Mouse (Mus musculus) embryonic facial prominence, embryonic 13.5 days (tissue): Measurements from ENCODE around the gene Pabpn1l. TPM values are rescaled to one million over a fixed set of nuclear protein-coding genes. Genes with fewer than 3 reads are reported as not detected.

Experiments
- ATAC-seq: fragments of 200-750 bp; cut with Nextera tagmentation; 2 replicates; pipeline ENCODE4 v1.8.0; 2017; ENCODE audit warnings: low read depth; ENCODE audit not compliant: insufficient number of reproducible peaks, insufficient read depth, low FRiP score, low TSS enrichment
- H3K27ac ChIP-seq: fragments of 300-500 bp; sonication (generic); 2 replicates; pipeline ENCODE4 v1.5.1; 2015; ENCODE audit warnings: moderate library complexity, mild to moderate bottlenecking, inconsistent platforms
- H3K27me3 ChIP-seq: fragments of 300-500 bp; sonication (generic); 2 replicates; pipeline ENCODE4 v1.6.1; 2015; ENCODE audit warnings: mild to moderate bottlenecking, inconsistent platforms
- H3K36me3 ChIP-seq: fragments of 300-500 bp; sonication (generic); 2 replicates; pipeline ENCODE4 v1.6.1; 2015; ENCODE audit warnings: mild to moderate bottlenecking, inconsistent platforms
- H3K4me1 ChIP-seq: fragments of 300-500 bp; sonication (generic); 2 replicates; pipeline ENCODE4 v1.6.1; 2015; ENCODE audit warnings: inconsistent platforms
- H3K4me2 ChIP-seq: fragments of 300-500 bp; sonication (generic); 2 replicates; pipeline ENCODE4 v1.6.1; 2015; ENCODE audit warnings: moderate library complexity, mild to moderate bottlenecking, inconsistent platforms
- H3K4me3 ChIP-seq: fragments of 300-500 bp; sonication (generic); 2 replicates; pipeline ENCODE4 v1.5.1; 2015; ENCODE audit warnings: mild to moderate bottlenecking, inconsistent platforms
- H3K9ac ChIP-seq: fragments of 300-500 bp; sonication (generic); 2 replicates; pipeline ENCODE4 v1.6.1; 2015; ENCODE audit warnings: mild to moderate bottlenecking, inconsistent platforms
- H3K9me3 ChIP-seq: fragments of 300-500 bp; sonication (generic); 2 replicates; pipeline ENCODE4 v1.6.1; 2016; ENCODE audit warnings: inconsistent platforms
- WGBS: fragments of 180-500 bp; shearing (Covaris S2); methylation state at CpG from one replicate; pipeline ENCODE4 v1.1.7; 2015; ENCODE audit warnings: mixed read lengths; 5-methylcytosine and 5-hydroxymethylcytosine counted together
- polyA plus RNA-seq: library from polyadenylated mRNA; unstranded; fragments of >200 nt; fragmentation: Nextera tagmentation; extraction: Ambion mirVana; gene quantifications from 2 replicates; pipeline ENCODE4 v1.2.1, GENCODE M21; 2015

Pabpn1l gene
- polyA plus RNA-seq, 1 experiment from 2014 or later: not detected

DNA sequence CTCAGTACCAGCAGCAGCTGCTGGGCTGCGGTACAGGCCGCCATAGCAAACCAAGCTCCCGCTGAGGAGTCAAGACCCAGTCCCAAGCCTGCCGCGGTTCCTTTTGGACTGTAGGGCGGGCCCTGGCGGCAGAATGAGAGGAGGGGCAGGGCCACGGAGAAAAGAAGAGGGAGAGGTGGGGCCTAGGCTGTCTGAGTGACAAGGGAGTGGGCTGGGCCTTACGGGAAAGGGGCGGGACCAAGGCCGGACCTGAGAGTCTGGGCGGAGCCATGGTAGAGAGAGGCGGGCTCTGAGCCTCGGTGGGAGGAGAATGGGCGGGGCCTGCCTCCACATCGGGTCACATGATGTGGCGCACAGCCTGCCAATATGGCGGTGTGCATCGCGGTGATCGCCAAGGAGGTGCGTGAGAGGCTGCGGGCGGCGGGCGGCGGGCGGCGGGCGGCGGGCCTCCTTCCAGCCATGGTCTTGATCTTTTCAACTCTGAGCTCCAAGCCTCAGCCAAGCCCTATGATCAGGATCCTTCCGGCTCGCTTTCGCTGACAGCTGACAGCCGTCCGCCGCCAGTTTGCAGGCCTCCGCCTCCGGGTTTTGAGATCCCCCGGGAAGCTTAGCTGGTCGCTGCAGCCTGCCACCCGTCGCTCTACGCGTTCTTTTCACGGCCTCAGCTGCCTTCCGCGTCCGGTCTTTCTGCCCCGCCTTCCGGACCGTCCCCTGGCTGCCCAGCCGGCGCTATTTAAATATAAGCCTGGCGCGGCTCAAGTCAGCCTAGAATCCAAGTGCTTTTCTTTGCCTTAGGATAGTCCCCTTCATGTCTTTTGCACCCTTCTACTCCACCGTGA is 11.0 kb downstream of the Pabpn1l start, which contains the start of the genes Galns and Trappc2l:
Gene Galns, minus strand, starts transcription at position 169 of the 839 bp plus-strand sequence.
Gene Trappc2l, plus strand, starts transcription at position 346 of the 839 bp plus-strand sequence.
- Histone ChIP-seq H3K9me3 (no peaks in the 10 kb centered on the region), H3K4me2 (peak within 1 kb of the TSS; percentile 94), H3K27me3 (no peaks in the 10 kb centered on the region), H3K9ac (peak within 1 kb of the TSS; percentile 80), H3K4me1 (peaks cover 32% of the 10 kb centered on the region), H3K36me3 (peaks cover 19% of the 10 kb centered on the region), H3K27ac (peak within 1 kb of the TSS; percentile 66), H3K4me3 (peak within 1 kb of the TSS; percentile 70)
- WGBS: under 1% methylated on average over 57 of the region's 57 CpGs
- peak; percentile 95 for ATAC-seq

DNA sequence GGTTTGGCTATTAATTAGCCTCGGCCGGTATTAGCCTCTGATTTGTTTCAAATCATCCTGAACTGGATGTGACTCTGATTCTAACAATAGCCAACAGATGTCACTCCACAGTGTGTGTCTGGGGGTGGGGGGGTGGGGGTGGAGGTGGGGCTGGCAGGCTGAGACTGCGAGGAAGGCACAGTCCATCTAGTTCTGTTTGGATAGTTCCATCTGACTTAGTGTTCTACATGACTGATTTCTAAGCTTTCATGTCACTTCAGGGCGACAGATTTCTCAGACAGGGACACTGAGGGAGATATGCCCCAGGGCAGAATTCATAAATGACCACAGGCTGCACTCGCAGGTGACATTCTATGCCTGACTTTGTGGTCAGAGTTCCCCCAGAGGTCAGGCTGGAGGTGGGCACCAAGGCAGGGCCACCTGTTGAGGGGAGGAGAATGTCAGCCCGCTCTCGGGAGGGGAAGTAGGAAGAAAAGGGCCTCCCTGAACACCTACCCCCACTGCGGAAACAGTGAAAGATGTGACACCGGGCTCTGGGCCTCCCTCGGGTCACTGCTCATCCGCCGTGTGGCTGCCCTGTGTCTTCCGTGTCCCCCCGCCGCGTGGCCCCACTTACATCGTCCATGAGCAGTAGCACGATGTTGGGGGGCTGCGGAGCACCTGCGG is 11.8 kb downstream of the Pabpn1l start:
- H3K27ac ChIP-seq: peak overlapping the region; percentile 62
- no peaks in the 10 kb centered on the region for H3K27me3 ChIP-seq
- no peaks in the 10 kb centered on the region for H3K9me3 ChIP-seq
- peak overlapping the region; percentile 70 for H3K4me3 ChIP-seq
- H3K36me3 ChIP-seq: peaks cover 19% of the 10 kb centered on the region
- peak overlapping the region; percentile 94 for H3K4me2 ChIP-seq
- H3K4me1 ChIP-seq: peaks cover 24% of the 10 kb centered on the region
- WGBS: 3% methylated on average over 20 of the region's 20 CpGs
- peak; percentile 38 for ATAC-seq
- H3K9ac ChIP-seq: peak overlapping the region; percentile 80

DNA sequence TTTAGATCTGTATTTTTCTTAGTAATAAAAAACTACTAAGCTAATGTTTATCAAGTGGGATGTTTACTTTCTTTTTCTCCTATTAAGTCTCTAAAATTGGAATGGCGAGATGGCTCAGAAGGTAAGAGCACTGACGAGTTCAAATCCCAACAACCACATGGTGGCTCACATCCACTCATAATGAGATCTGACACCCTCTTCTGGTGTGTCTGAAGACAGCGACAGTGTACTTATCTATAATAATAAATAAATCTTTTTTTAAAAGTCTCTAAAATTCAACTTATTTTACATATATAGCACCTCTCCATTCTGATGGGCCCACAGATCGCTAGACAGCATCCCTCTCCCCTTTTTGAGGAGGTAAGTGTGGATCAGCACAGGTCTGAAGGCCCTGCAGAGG is 12.3 kb downstream of the Pabpn1l start:
- peaks cover 16% of the 10 kb centered on the region for H3K36me3 ChIP-seq
- WGBS: 64% methylated on average over 4 of the region's 4 CpGs
- peaks cover 21% of the 10 kb centered on the region for H3K4me1 ChIP-seq
- H3K27ac ChIP-seq: no peak overlapping the region
- H3K27me3 ChIP-seq: no peaks in the 10 kb centered on the region
- H3K4me2 ChIP-seq: peak overlapping the region; percentile 94
- no peak for ATAC-seq
- H3K9ac ChIP-seq: 0 out of 2 replicates have a peak overlapping the region, but pooled peaks have one; percentile 80
- no peaks in the 10 kb centered on the region for H3K9me3 ChIP-seq
- H3K4me3 ChIP-seq: no peak overlapping the region

DNA sequence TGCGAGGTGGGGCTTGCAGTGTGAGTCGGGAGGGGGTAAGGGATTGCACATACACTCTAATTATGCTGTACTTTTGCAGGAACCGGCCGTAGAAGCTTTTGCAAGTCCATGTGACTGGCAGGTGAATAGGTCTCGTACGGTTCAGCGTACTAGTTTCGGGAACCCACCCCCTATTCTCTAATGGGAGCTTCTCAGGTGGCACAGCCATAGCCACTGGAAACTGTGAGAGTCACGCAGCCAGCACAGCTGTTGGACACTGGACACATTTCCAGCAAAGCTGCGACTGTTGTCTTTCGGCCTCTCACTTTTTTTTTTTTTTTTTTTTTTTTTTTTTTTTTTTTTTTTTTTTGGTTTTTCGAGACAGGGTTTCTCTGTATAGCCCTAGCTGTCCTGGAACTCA is 15.7 kb downstream of the Pabpn1l start:
- H3K36me3 ChIP-seq: no peaks in the 10 kb centered on the region
- WGBS: 72% methylated on average over 11 of the region's 12 CpGs
- ATAC-seq: no peak
- H3K9ac ChIP-seq: no peak overlapping the region
- H3K27me3 ChIP-seq: no peaks in the 10 kb centered on the region
- H3K4me1 ChIP-seq: peaks cover 9% of the 10 kb centered on the region
- no peak overlapping the region for H3K4me2 ChIP-seq
- H3K4me3 ChIP-seq: no peak overlapping the region
- no peak overlapping the region for H3K27ac ChIP-seq
- H3K9me3 ChIP-seq: no peaks in the 10 kb centered on the region

DNA sequence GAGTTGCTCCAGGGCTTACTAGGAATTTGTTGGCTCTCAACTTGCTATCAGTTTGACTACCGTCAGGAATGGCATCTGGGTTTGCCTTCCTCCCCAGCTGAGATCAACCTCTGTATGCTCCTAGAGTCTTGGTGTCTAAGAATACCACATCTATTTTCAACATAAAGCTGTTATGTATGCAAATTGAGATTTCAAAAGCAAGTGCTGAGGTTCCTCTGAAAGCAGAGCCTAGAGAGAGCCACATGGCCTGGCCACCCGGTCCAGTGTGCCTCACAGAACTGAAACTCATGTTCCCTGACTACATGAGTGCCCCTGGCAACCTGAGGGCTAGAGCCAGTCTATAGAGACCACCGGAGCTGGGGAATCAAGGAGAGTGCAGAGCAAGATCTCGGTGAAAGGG is 17.2 kb downstream of the Pabpn1l start:
- Histone ChIP-seq H3K9ac (no peak overlapping the region), H3K4me2 (no peak overlapping the region), H3K4me3 (no peak overlapping the region), H3K36me3 (no peaks in the 10 kb centered on the region), H3K27me3 (no peaks in the 10 kb centered on the region), H3K27ac (no peak overlapping the region), H3K4me1 (peaks cover under 1% of the 10 kb centered on the region; the same call in 1 of the 2 replicates), H3K9me3 (no peaks in the 10 kb centered on the region)
- WGBS: 68% methylated on average over 4 of the region's 4 CpGs
- ATAC-seq: no peak

DNA sequence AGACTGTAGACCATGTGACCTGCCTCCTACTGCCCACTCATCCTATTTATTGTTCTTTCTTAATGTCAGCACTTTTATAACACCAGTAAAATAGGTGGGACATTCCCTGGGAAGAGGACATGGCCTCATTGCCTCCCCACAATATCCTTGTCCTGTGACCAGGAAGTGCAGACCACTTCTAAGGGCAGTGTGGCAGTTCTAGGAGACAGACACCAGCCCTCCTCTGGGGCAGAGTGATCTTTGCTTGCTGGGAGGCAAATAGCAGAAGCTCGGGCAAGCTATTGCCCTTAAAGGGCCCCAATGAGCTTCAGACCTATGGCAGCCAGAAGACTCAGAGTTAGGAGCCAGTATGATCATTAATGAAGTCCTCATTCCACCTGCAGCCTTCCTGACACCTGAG is 17.9 kb downstream of the Pabpn1l start:
- no peak overlapping the region for H3K27ac ChIP-seq
- 70% methylated on average over 1 of the region's 1 CpGs for WGBS
- H3K27me3 ChIP-seq: no peaks in the 10 kb centered on the region
- no peaks in the 10 kb centered on the region for H3K36me3 ChIP-seq
- no peak for ATAC-seq
- H3K4me2 ChIP-seq: no peak overlapping the region
- H3K4me3 ChIP-seq: no peak overlapping the region
- no peak overlapping the region for H3K9ac ChIP-seq
- H3K4me1 ChIP-seq: no peaks in the 10 kb centered on the region
- H3K9me3 ChIP-seq: no peaks in the 10 kb centered on the region

DNA sequence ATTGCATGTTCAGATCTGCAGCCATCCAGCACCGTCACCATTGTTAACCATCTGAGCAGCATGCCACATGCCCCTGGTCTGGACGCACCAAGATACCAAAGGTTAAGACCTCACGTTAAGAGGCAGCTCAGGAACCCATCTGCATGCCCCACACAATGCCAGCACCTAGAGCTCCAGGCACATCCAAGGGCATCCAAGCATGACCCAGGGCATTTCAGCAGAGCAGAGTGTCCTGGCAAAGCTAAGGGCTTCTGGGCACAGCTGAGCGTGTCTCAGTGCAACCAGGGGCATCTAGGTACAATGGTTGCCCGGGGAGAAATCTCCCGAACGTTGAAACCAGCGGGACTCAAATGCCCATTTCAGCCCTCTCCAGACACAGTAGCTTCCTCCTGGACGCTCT is 21.9 kb downstream of the Pabpn1l start:
- Histone ChIP-seq H3K9ac (no peak overlapping the region), H3K4me2 (no peak overlapping the region), H3K27me3 (no peaks in the 10 kb centered on the region), H3K36me3 (0 out of 2 replicates have a peak, but pooled peaks cover 7% of the 10 kb centered on the region), H3K4me3 (no peak overlapping the region), H3K4me1 (no peaks in the 10 kb centered on the region), H3K27ac (no peak overlapping the region), H3K9me3 (no peaks in the 10 kb centered on the region)
- ATAC-seq: no peak
- WGBS: 89% methylated on average over 9 of the region's 9 CpGs

DNA sequence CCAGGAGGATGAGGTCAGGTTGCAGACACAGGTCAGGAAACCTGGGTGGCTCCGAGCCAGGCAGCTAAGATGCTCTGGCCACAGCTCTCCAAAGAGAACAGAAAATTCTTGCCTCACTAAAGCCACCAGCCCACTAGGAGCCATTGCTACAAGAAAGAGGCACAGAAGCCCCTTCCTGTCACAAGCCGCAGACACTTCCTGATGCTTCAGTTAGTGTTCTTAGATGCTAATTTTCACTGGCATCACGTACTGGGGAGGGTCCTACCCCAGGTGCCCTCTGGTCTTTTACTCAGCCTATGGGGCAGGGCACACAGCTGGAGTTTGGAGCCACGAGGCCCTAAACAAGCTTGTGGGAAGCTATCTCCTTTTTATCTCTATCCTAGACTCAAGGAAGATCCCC is 26.5 kb downstream of the Pabpn1l start:
- WGBS: 44% methylated on average over 4 of the region's 4 CpGs
- H3K27me3 ChIP-seq: no peaks in the 10 kb centered on the region
- no peak overlapping the region for H3K9ac ChIP-seq
- H3K4me2 ChIP-seq: no peak overlapping the region
- no peak overlapping the region for H3K27ac ChIP-seq
- peaks cover 11% of the 10 kb centered on the region; the same call in 1 of the 2 replicates for H3K36me3 ChIP-seq
- no peak overlapping the region for H3K4me3 ChIP-seq
- H3K9me3 ChIP-seq: no peaks in the 10 kb centered on the region
- ATAC-seq: no peak
- no peaks in the 10 kb centered on the region for H3K4me1 ChIP-seq

DNA sequence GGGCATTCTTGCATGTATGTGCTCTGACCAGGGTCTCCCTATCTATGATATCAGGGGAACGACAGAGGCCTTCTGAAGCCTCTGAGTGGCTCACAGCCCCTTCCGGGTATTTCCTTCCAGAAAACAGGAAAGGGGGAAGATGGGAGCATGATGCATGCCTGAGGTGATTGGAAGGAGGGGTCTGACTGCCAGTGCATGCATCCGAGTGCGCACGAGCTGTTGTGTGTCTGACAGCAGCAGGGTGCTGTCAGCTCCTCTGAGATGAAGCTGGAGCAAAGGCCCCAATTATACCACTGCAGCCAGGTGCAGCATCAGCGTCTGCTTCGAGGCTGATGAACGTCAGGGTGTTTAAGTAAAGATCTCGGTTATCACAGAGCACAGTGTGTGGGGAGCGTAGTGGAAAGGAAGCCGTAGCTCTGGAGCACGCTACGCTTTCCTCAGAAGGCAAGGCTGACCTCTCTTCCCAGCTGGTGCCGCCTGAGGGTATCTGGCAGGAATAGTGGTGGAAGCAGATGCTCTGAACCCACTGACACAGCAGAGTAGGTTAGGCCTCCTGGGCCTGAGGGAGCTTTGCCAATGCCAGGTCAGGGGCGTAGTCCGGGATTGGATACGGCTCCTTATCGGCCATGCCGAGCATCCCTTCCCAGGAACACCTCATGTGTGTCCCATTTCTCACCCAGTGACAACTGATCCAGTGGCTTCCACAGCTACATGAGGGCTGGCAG is 28.6 kb downstream of the Pabpn1l start:
- H3K27me3 ChIP-seq: no peaks in the 10 kb centered on the region
- H3K36me3 ChIP-seq: peaks cover 11% of the 10 kb centered on the region; the same call in 1 of the 2 replicates
- H3K9ac ChIP-seq: 0 out of 2 replicates have a peak overlapping the region, but pooled peaks have one; percentile 27
- 68% methylated on average over 19 of the region's 19 CpGs for WGBS
- ATAC-seq: no peak
- H3K4me1 ChIP-seq: no peaks in the 10 kb centered on the region
- H3K4me3 ChIP-seq: no peak overlapping the region
- no peaks in the 10 kb centered on the region for H3K9me3 ChIP-seq
- no peak overlapping the region for H3K27ac ChIP-seq
- H3K4me2 ChIP-seq: no peak overlapping the region

DNA sequence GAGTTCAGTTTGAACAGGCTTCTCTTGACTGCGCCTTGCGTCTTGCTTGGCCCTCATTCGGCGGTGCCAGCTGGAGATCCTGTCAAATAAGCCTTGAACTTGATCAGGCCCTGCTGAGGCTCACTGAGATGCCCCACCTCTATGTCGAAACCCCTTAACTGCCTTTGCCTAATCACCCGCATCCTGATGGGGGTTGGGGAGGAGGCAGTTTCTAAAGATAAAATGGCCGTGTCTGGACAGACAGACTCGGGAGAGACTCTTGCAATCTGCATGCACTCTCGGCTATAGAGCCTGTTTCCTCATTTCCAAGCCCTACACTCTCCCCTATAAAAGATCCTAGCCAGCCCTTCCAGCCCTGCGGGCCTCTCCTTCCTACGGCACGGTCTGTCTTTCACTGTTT is 29.3 kb downstream of the Pabpn1l start:
- Histone ChIP-seq H3K9ac (0 out of 2 replicates have a peak overlapping the region, but pooled peaks have one; percentile 27), H3K27ac (no peak overlapping the region), H3K27me3 (no peaks in the 10 kb centered on the region), H3K9me3 (no peaks in the 10 kb centered on the region), H3K4me1 (no peaks in the 10 kb centered on the region), H3K4me3 (no peak overlapping the region), H3K36me3 (peaks cover 8% of the 10 kb centered on the region; the same call in 1 of the 2 replicates), H3K4me2 (no peak overlapping the region)
- 63% methylated on average over 12 of the region's 12 CpGs for WGBS
- no peak for ATAC-seq

DNA sequence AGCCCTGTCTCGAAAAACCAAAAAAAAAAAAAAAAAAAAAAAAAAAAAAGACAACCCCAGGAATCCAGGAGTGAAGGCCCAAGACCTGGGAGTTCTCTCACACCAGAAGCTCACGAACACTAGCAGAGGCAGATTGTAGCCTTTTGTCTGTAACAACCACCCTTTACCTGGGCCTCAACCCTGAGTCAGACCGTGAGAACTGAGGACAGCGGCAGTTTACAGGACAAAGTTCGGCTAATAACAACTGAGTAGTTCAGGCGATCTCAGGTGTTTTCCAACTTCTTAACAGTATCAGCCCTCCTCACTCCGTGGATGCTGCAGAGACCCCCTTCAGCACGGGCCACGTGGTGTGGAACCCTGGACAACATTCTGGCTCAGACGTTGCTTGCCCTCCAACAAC is 35.8 kb downstream of the Pabpn1l start:
- H3K4me3 ChIP-seq: no peak overlapping the region
- ATAC-seq: no peak
- peaks cover 18% of the 10 kb centered on the region for H3K4me1 ChIP-seq
- H3K9ac ChIP-seq: no peak overlapping the region
- no peak overlapping the region for H3K27ac ChIP-seq
- H3K36me3 ChIP-seq: no peaks in the 10 kb centered on the region
- WGBS: 80% methylated on average over 10 of the region's 10 CpGs
- H3K4me2 ChIP-seq: no peak overlapping the region
- no peaks in the 10 kb centered on the region for H3K9me3 ChIP-seq
- no peaks in the 10 kb centered on the region for H3K27me3 ChIP-seq
